Comparison of ENCODE assay signal across 12 mouse cellular contexts in the genomic region with DNA sequence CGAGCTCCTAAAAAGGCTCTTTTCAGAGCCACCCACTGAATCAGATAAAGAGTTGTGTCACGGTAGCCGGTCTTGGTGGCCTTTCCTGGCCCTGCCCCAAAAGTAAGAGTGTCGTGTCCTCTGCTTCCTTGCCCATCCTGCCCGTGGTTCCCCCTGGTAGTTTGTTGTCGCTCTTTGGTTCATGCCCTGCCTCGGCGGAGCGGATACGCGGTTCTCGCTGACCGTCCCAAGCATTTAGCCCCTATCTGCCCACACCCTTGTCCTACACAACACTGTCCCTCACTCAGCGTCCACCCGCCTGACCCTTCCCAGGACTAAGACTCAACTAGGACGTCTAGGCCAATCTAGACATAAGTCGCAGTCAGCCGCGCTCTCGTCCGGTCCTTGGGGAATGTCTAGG. TPM values are rescaled to one million over a fixed set of nuclear protein-coding genes. Genes with fewer than 3 reads are reported as not detected.
DNase-seq lines count a peak whose midpoint lies in the region; ATAC-seq and TF ChIP-seq lines count a peak whose summit lies in the region.
"Not testable (repeated sequence)": the region's sequence is repeated elsewhere in the genome, so short reads cannot be mapped to it uniquely, and the experiment has no call there.
"Had no signal": no experiment of that assay in that cellular context is flagged by ENCODE, and none has a peak within 500 bp of the region (broad histone marks: within the 10 kb centered on the region; RNA-seq: fewer than 3 reads in every experiment).

No protein-coding gene starts in this region.

- not testable (repeated sequence) for H3K27me3 ChIP-seq in CH12.LX (replicated peaks); embryonic facial prominence, embryonic 13.5 days; forebrain, postnatal 0 days (ENCODE audit: insufficient read depth, low read length); hindbrain, embryonic 11.5 days (ENCODE audit: control insufficient read depth, insufficient read depth, low read length); kidney, embryonic 15.5 days; liver, embryonic 13.5 days

- peaks cover 10 to 36% of the 10 kb centered on the region in 2 experiments for H3K4me1 ChIP-seq in CH12.LX (ENCODE audit: control insufficient read depth in 1 of 2, insufficient read depth in 2 of 2)
- H3K4me1 ChIP-seq in embryonic facial prominence, embryonic 13.5 days, result peaks cover 44% of the 10 kb centered on the region
- not testable (repeated sequence) for H3K4me1 ChIP-seq in forebrain, postnatal 0 days (ENCODE audit: insufficient read depth); hindbrain, embryonic 11.5 days (replicated peaks; ENCODE audit: control insufficient read depth, insufficient read depth, low read length)
- H3K4me1 ChIP-seq in kidney, embryonic 15.5 days, result peaks cover 46% of the 10 kb centered on the region
- peaks cover 74% of the 10 kb centered on the region for H3K4me1 ChIP-seq in liver, embryonic 13.5 days (replicated peaks)

- not testable (repeated sequence) for H3K36me3 ChIP-seq in CH12.LX (replicated peaks in 1 of 2; ENCODE audit: control insufficient read depth in 1 of 2, insufficient read depth in 1 of 2, low read length in 1 of 2); embryonic facial prominence, embryonic 13.5 days; forebrain, postnatal 0 days (ENCODE audit: insufficient read depth); hindbrain, embryonic 11.5 days (ENCODE audit: control insufficient read depth, insufficient read depth, low read length); kidney, embryonic 15.5 days; liver, embryonic 13.5 days

- not testable (repeated sequence) for DNase-seq in CH12.LX (ENCODE audit: extremely low read depth); forebrain, postnatal 0 days; hindbrain, embryonic 11.5 days (ENCODE audit: low spot score); liver, embryonic 13.5 days

- in situ Hi-C loops in CH12.LX (cut with MboI; ENCODE audit: low pct_ligation_motif_present, low pct_unique_long_range_greater_than_20kb, low sequenced_read_pairs), result not testable (repeated sequence)

- TF ChIP-seq POLR2A in CH12.LX (IDR thresholded peaks at IDR 0.05; ENCODE audit: low read depth, low read length), result peak; percentile 54

- H3K4me3 ChIP-seq in CH12.LX (replicated peaks in 1 of 3; ENCODE audit: low read depth in 2 of 3, low read length in 2 of 3, poor library complexity in 1 of 3), result peak overlapping the region; percentile 30 to 69 (median 33)
- H3K4me3 ChIP-seq in embryonic facial prominence, embryonic 13.5 days, result peak overlapping the region; percentile 39
- peak overlapping the region; percentile 30 for H3K4me3 ChIP-seq in forebrain, postnatal 0 days (ENCODE audit: low read depth, low read length)
- H3K4me3 ChIP-seq in hindbrain, embryonic 11.5 days (ENCODE audit: low read depth, low read length), result peak overlapping the region; percentile 19
- H3K4me3 ChIP-seq in kidney, embryonic 15.5 days (replicated peaks), result peak overlapping the region; percentile 37
- H3K4me3 ChIP-seq in liver, embryonic 13.5 days (replicated peaks), result peak overlapping the region; percentile 44

- H3K79me2 ChIP-seq in CH12.LX (replicated peaks; ENCODE audit: control insufficient read depth, extremely low read depth, insufficient read depth, poor library complexity, severe bottlenecking), result not testable (repeated sequence)

- not testable (repeated sequence) for TF ChIP-seq RAD21 in CH12.LX (IDR thresholded peaks at IDR 0.05; ENCODE audit: low read depth, low read length)

- not testable (repeated sequence) for TF ChIP-seq CTCF in CH12.LX (conservative IDR thresholded peaks at IDR 0.05 in 1 of 2, IDR thresholded peaks at IDR 0.05 in 1 of 2; ENCODE audit: low read depth in 2 of 2, low read length in 2 of 2); forebrain, postnatal 0 days (IDR thresholded peaks at IDR 0.05; ENCODE audit: low read depth)

- not testable (repeated sequence) for TF ChIP-seq EP300 in CH12.LX (IDR thresholded peaks at IDR 0.05; ENCODE audit: low read length)

- peak overlapping the region; percentile 95 for H3K27ac ChIP-seq in CH12.LX (ENCODE audit: insufficient read depth, low read depth)
- H3K27ac ChIP-seq in embryonic facial prominence, embryonic 13.5 days, result peak overlapping the region; percentile 81; the same call in 1 of the 2 replicates
- H3K27ac ChIP-seq in forebrain, postnatal 0 days (ENCODE audit: low read depth, low read length); hindbrain, embryonic 11.5 days (ENCODE audit: low read depth, low read length): not testable (repeated sequence)
- H3K27ac ChIP-seq in kidney, embryonic 15.5 days, result peak overlapping the region; percentile 89
- peak overlapping the region; percentile 92 for H3K27ac ChIP-seq in liver, embryonic 13.5 days

- dilution Hi-C loops in CH12.LX (cut with MboI; ENCODE audit: extremely low pct_ligation_motif_present, extremely low pct_unique_long_range_greater_than_20kb, low sequenced_read_pairs), result not testable (repeated sequence)

- not testable (repeated sequence) for H3K4me2 ChIP-seq in CH12.LX (ENCODE audit: insufficient read depth, low read depth, poor library complexity, severe bottlenecking)
- peak overlapping the region; percentile 41; the same call in 1 of the 2 replicates for H3K4me2 ChIP-seq in embryonic facial prominence, embryonic 13.5 days
- 0 out of 2 replicates have a peak overlapping the region, but pooled peaks have one; percentile 29 for H3K4me2 ChIP-seq in forebrain, postnatal 0 days (ENCODE audit: low read depth)
- H3K4me2 ChIP-seq in hindbrain, embryonic 11.5 days (replicated peaks; ENCODE audit: low read depth, low read length), result peak overlapping the region; percentile 28; the same call in 1 of the 2 replicates
- H3K4me2 ChIP-seq in kidney, embryonic 15.5 days, result peak overlapping the region; percentile 41; the same call in 1 of the 2 replicates
- peak overlapping the region; percentile 47 for H3K4me2 ChIP-seq in liver, embryonic 13.5 days

- peak overlapping the region; percentile 62; the same call in 1 of the 2 replicates for H3K9ac ChIP-seq in CH12.LX (ENCODE audit: insufficient read depth, low read depth)
- not testable (repeated sequence) for H3K9ac ChIP-seq in embryonic facial prominence, embryonic 13.5 days; forebrain, postnatal 0 days; hindbrain, embryonic 11.5 days (ENCODE audit: low read depth, low read length); kidney, embryonic 15.5 days
- peak overlapping the region; percentile 63; the same call in 1 of the 2 replicates for H3K9ac ChIP-seq in liver, embryonic 13.5 days

- ATAC-seq in embryonic facial prominence, embryonic 13.5 days (ENCODE audit: insufficient number of reproducible peaks, insufficient read depth, low FRiP score, low TSS enrichment, low read depth); hindbrain, embryonic 11.5 days (ENCODE audit: low FRiP score); kidney, embryonic 15.5 days (replicated peaks; ENCODE audit: low FRiP score): not testable (repeated sequence)
- ATAC-seq in forebrain, postnatal 0 days, result peak; percentile 5; the same call in 1 of the 2 replicates
- ATAC-seq in liver, embryonic 13.5 days (ENCODE audit: low read depth), result peak; percentile 61
- peak; percentile 72 for ATAC-seq in megakaryocyte-erythroid progenitor cell, adult 5-6 weeks (replicated peaks; ENCODE audit: low FRiP score, low TSS enrichment, poor library complexity, severe bottlenecking)
- 0 out of 2 replicates have a peak, but pooled peaks have one; percentile 2 for ATAC-seq in neutrophil, adult 5-6 weeks (ENCODE audit: extremely low read depth, insufficient number of reproducible peaks, low FRiP score, poor library complexity, severe bottlenecking)

- H3K9me3 ChIP-seq in CH12.LX (replicated peaks; ENCODE audit: low read length); embryonic facial prominence, embryonic 13.5 days; forebrain, postnatal 0 days (ENCODE audit: low read length); hindbrain, embryonic 11.5 days (ENCODE audit: control insufficient read depth, low read length); kidney, embryonic 15.5 days (replicated peaks); liver, embryonic 13.5 days (replicated peaks): not testable (repeated sequence)

- 0% methylated on average over 10 of the region's 21 CpGs for WGBS in embryonic facial prominence, embryonic 13.5 days
- WGBS in forebrain, postnatal 0 days, result 2% methylated on average over 10 of the region's 21 CpGs
- WGBS in hindbrain, embryonic 11.5 days, result 0% methylated on average over 10 of the region's 21 CpGs
- WGBS in kidney, embryonic 15.5 days, result 0% methylated on average over 10 of the region's 21 CpGs
- 0% methylated on average over 10 of the region's 21 CpGs for WGBS in liver, embryonic 13.5 days (ENCODE audit: insufficient replicate concordance)

RNA-seq across cellular contexts. Expression of gene Hist2h3c1, which starts 0.5 kb away (rescaled TPM):
- total RNA-seq in CH12.LX (2012; rRNA removed) (0.67 and 1.4 TPM in 2 replicates), CH12.LX (2014; rRNA removed) (1.2 and 1.4 TPM in 2 replicates)
- polyA plus RNA-seq in CH12.LX (2012; ENCODE audit: insufficient read length, low read depth), result 0.33 and 0.34 TPM in 2 replicates
- polyA plus RNA-seq in embryonic facial prominence, embryonic 13.5 days (2015; fragmentation: Nextera tagmentation; extraction: Ambion mirVana), result 1.5 TPM in 1 of 2 replicates, not detected in the other
- not detected in 2 replicates for total RNA-seq in forebrain, postnatal 0 days (2014; rRNA removed)
- polyA plus RNA-seq in forebrain, postnatal 0 days (2015; fragmentation: Nextera tagmentation; extraction: Ambion mirVana), result not detected in 2 replicates
- 0.64 and 0.90 TPM in 2 replicates for polyA plus RNA-seq in hindbrain, embryonic 11.5 days (2014; fragmentation: Nextera tagmentation; extraction: Ambion mirVana)
- 0.55 and 1.2 TPM in 2 replicates for polyA plus RNA-seq in kidney, embryonic 15.5 days (2015; fragmentation: Nextera tagmentation; extraction: Ambion mirVana)
- polyA plus RNA-seq in liver, embryonic 13.5 days (2015; fragmentation: Nextera tagmentation; extraction: Ambion mirVana), result 2.3 TPM in 2 replicates
- 2.9 and 4.4 TPM in 2 replicates for total RNA-seq in megakaryocyte-erythroid progenitor cell, adult 5-6 weeks (2014; fragmentation: Nextera tagmentation)
- not detected in 2 replicates for total RNA-seq in megakaryocyte-erythroid progenitor cell, adult 5-6 weeks (2017)
- not detected in 2 replicates for total RNA-seq in neutrophil, adult 5-6 weeks (2017)
- total RNA-seq: adrenal gland, adult 8-10 months; gastrocnemius, postnatal 14 days; layer of hippocampus, adult 8-10 months; left cerebral cortex, postnatal 36 days had no signal

RNA-seq across cellular contexts. Expression of gene Hist2h2aa1, which starts 0.7 kb away (rescaled TPM):
- 1,248 and 1,515 TPM in 2 replicates for total RNA-seq in CH12.LX (2012; rRNA removed)
- total RNA-seq in CH12.LX (2014; rRNA removed), result 48.1 and 113 TPM in 2 replicates
- polyA plus RNA-seq in CH12.LX (2012; ENCODE audit: insufficient read length, low read depth), result 0.64 and 0.98 TPM in 2 replicates
- 14.9 and 20.9 TPM in 2 replicates for polyA plus RNA-seq in embryonic facial prominence, embryonic 13.5 days (2015; fragmentation: Nextera tagmentation; extraction: Ambion mirVana)
- 906 and 1,412 TPM in 2 replicates for total RNA-seq in forebrain, postnatal 0 days (2014; rRNA removed)
- polyA plus RNA-seq in forebrain, postnatal 0 days (2015; fragmentation: Nextera tagmentation; extraction: Ambion mirVana), result 14.2 and 23.3 TPM in 2 replicates
- 11.8 and 14.6 TPM in 2 replicates for polyA plus RNA-seq in hindbrain, embryonic 11.5 days (2014; fragmentation: Nextera tagmentation; extraction: Ambion mirVana)
- 28.0 and 29.7 TPM in 2 replicates for polyA plus RNA-seq in kidney, embryonic 15.5 days (2015; fragmentation: Nextera tagmentation; extraction: Ambion mirVana)
- 26.9 and 40.6 TPM in 2 replicates for polyA plus RNA-seq in liver, embryonic 13.5 days (2015; fragmentation: Nextera tagmentation; extraction: Ambion mirVana)
- 17.9 and 44.2 TPM in 2 replicates for total RNA-seq in megakaryocyte-erythroid progenitor cell, adult 5-6 weeks (2014; fragmentation: Nextera tagmentation)
- total RNA-seq in megakaryocyte-erythroid progenitor cell, adult 5-6 weeks (2017), result 5,412 and 6,422 TPM in 2 replicates
- total RNA-seq in neutrophil, adult 5-6 weeks (2017), result 465 and 524 TPM in 2 replicates

RNA-seq across cellular contexts. Expression of gene Hist2h2aa2, which starts 5.9 kb away (rescaled TPM):
- 4,203 and 5,136 TPM in 2 replicates for total RNA-seq in CH12.LX (2012; rRNA removed)
- total RNA-seq in CH12.LX (2014; rRNA removed), result not detected in 2 replicates
- 2.5 and 2.7 TPM in 2 replicates for polyA plus RNA-seq in CH12.LX (2012; ENCODE audit: insufficient read length, low read depth)
- 52.8 and 67.0 TPM in 2 replicates for polyA plus RNA-seq in embryonic facial prominence, embryonic 13.5 days (2015; fragmentation: Nextera tagmentation; extraction: Ambion mirVana)
- 858 and 1,027 TPM in 2 replicates for total RNA-seq in forebrain, postnatal 0 days (2014; rRNA removed)
- 32.7 and 59.8 TPM in 2 replicates for polyA plus RNA-seq in forebrain, postnatal 0 days (2015; fragmentation: Nextera tagmentation; extraction: Ambion mirVana)
- 61.8 and 63.0 TPM in 2 replicates for polyA plus RNA-seq in hindbrain, embryonic 11.5 days (2014; fragmentation: Nextera tagmentation; extraction: Ambion mirVana)
- 42.2 and 50.0 TPM in 2 replicates for polyA plus RNA-seq in kidney, embryonic 15.5 days (2015; fragmentation: Nextera tagmentation; extraction: Ambion mirVana)
- 53.6 and 86.4 TPM in 2 replicates for polyA plus RNA-seq in liver, embryonic 13.5 days (2015; fragmentation: Nextera tagmentation; extraction: Ambion mirVana)
- 61.3 and 86.2 TPM in 2 replicates for total RNA-seq in megakaryocyte-erythroid progenitor cell, adult 5-6 weeks (2014; fragmentation: Nextera tagmentation)
- total RNA-seq in megakaryocyte-erythroid progenitor cell, adult 5-6 weeks (2017), result not detected in 2 replicates
- 972 and 1,072 TPM in 2 replicates for total RNA-seq in neutrophil, adult 5-6 weeks (2017)

RNA-seq across cellular contexts. Expression of gene Hist2h3c2, which starts 7.1 kb away (rescaled TPM):
- total RNA-seq in CH12.LX (2012; rRNA removed) (1,105 and 1,173 TPM in 2 replicates), CH12.LX (2014; rRNA removed) (11.0 and 15.3 TPM in 2 replicates)
- polyA plus RNA-seq in CH12.LX (2012; ENCODE audit: insufficient read length, low read depth), result 1.3 TPM in 2 replicates
- polyA plus RNA-seq in embryonic facial prominence, embryonic 13.5 days (2015; fragmentation: Nextera tagmentation; extraction: Ambion mirVana), result 6.4 and 10.0 TPM in 2 replicates
- total RNA-seq in forebrain, postnatal 0 days (2014; rRNA removed), result 52.3 and 90.8 TPM in 2 replicates
- polyA plus RNA-seq in forebrain, postnatal 0 days (2015; fragmentation: Nextera tagmentation; extraction: Ambion mirVana), result 0.84 and 1.3 TPM in 2 replicates
- polyA plus RNA-seq in hindbrain, embryonic 11.5 days (2014; fragmentation: Nextera tagmentation; extraction: Ambion mirVana), result 8.4 and 10.0 TPM in 2 replicates
- 7.9 TPM in 2 replicates for polyA plus RNA-seq in kidney, embryonic 15.5 days (2015; fragmentation: Nextera tagmentation; extraction: Ambion mirVana)
- 9.8 and 20.7 TPM in 2 replicates for polyA plus RNA-seq in liver, embryonic 13.5 days (2015; fragmentation: Nextera tagmentation; extraction: Ambion mirVana)
- 238 and 244 TPM in 2 replicates for total RNA-seq in megakaryocyte-erythroid progenitor cell, adult 5-6 weeks (2014; fragmentation: Nextera tagmentation)
- total RNA-seq in megakaryocyte-erythroid progenitor cell, adult 5-6 weeks (2017), result 41.9 and 280 TPM in 2 replicates
- 4.4 and 5.5 TPM in 2 replicates for total RNA-seq in neutrophil, adult 5-6 weeks (2017)

RNA-seq across cellular contexts. Expression of gene Hist2h4, which starts 17.1 kb away (rescaled TPM):
- 116 and 130 TPM in 2 replicates for total RNA-seq in CH12.LX (2012; rRNA removed)
- 1.0 and 2.5 TPM in 2 replicates for total RNA-seq in CH12.LX (2014; rRNA removed)
- 0.20 and 0.91 TPM in 2 replicates for polyA plus RNA-seq in CH12.LX (2012; ENCODE audit: insufficient read length, low read depth)
- polyA plus RNA-seq in embryonic facial prominence, embryonic 13.5 days (2015; fragmentation: Nextera tagmentation; extraction: Ambion mirVana), result 11.2 and 12.5 TPM in 2 replicates
- 52.8 and 60.5 TPM in 2 replicates for total RNA-seq in forebrain, postnatal 0 days (2014; rRNA removed)
- polyA plus RNA-seq in forebrain, postnatal 0 days (2015; fragmentation: Nextera tagmentation; extraction: Ambion mirVana), result 3.5 and 5.1 TPM in 2 replicates
- polyA plus RNA-seq in hindbrain, embryonic 11.5 days (2014; fragmentation: Nextera tagmentation; extraction: Ambion mirVana), result 4.2 and 5.8 TPM in 2 replicates
- polyA plus RNA-seq in kidney, embryonic 15.5 days (2015; fragmentation: Nextera tagmentation; extraction: Ambion mirVana), result 11.6 and 14.3 TPM in 2 replicates
- 15.2 and 44.8 TPM in 2 replicates for polyA plus RNA-seq in liver, embryonic 13.5 days (2015; fragmentation: Nextera tagmentation; extraction: Ambion mirVana)
- 76.1 and 135 TPM in 2 replicates for total RNA-seq in megakaryocyte-erythroid progenitor cell, adult 5-6 weeks (2014; fragmentation: Nextera tagmentation)
- 49.9 and 105 TPM in 2 replicates for total RNA-seq in megakaryocyte-erythroid progenitor cell, adult 5-6 weeks (2017)
- total RNA-seq in neutrophil, adult 5-6 weeks (2017), result 51.9 and 61.8 TPM in 2 replicates
